Mouse (Mus musculus) intestine, embryonic 16.5 days (tissue): Measurements from ENCODE around the gene Plekhg4. TPM values are rescaled to one million over a fixed set of nuclear protein-coding genes. Genes with fewer than 3 reads are reported as not detected.

Source experiments
- ATAC-seq: fragments of 200-750 bp; cut with Nextera tagmentation; 2 replicates; pipeline ENCODE4 v1.8.0; 2017; ENCODE audit warnings: moderate TSS enrichment, moderate library complexity
- H3K27ac ChIP-seq: fragments of 300-500 bp; sonication (generic); 2 replicates; pipeline ENCODE4 v1.5.1; 2014; ENCODE audit warnings: mild to moderate bottlenecking, low read length
- H3K27me3 ChIP-seq: fragments of 300-500 bp; sonication (generic); replicated peaks from 2 replicates; pipeline ENCODE4 v1.6.1; 2014; ENCODE audit warnings: low read length, control low read depth, mixed read lengths; ENCODE audit not compliant: control insufficient read depth, insufficient read depth
- H3K36me3 ChIP-seq: fragments of 300-500 bp; sonication (generic); 2 replicates; pipeline ENCODE4 v1.6.1; 2014; ENCODE audit warnings: low read length, control low read depth; ENCODE audit not compliant: control insufficient read depth, insufficient read depth
- H3K4me1 ChIP-seq: fragments of 300-500 bp; sonication (generic); 2 replicates; pipeline ENCODE4 v1.6.1; 2014; ENCODE audit warnings: low read length, control low read depth, mixed read lengths; ENCODE audit not compliant: control insufficient read depth, insufficient read depth
- H3K4me2 ChIP-seq: fragments of 300-500 bp; sonication (generic); 2 replicates; pipeline ENCODE4 v1.6.1; 2014; ENCODE audit warnings: low read depth, low read length, control low read depth
- H3K4me3 ChIP-seq: fragments of 300-500 bp; sonication (generic); 2 replicates; pipeline ENCODE4 v1.5.1; 2014; ENCODE audit warnings: mild to moderate bottlenecking, low read length
- H3K9ac ChIP-seq: fragments of 300-500 bp; sonication (generic); 2 replicates; pipeline ENCODE4 v1.6.1; 2014; ENCODE audit warnings: low read depth, low read length
- H3K9me3 ChIP-seq: fragments of 300-500 bp; sonication (generic); 2 replicates; pipeline ENCODE4 v1.6.1; 2016; ENCODE audit warnings: low read length, control low read depth; ENCODE audit not compliant: control insufficient read depth
- WGBS: fragments of 180-500 bp; shearing (Covaris S2); extraction: QIAGEN DNeasy Blood & Tissue Kit; methylation state at CpG from one replicate; pipeline ENCODE4 v1.1.7; 2014; 5-methylcytosine and 5-hydroxymethylcytosine counted together
- polyA plus RNA-seq: library from polyadenylated mRNA; unstranded; fragments of >200 nt; fragmentation: Nextera tagmentation; extraction: Ambion mirVana; gene quantifications from 2 replicates; pipeline ENCODE4 v1.2.1, GENCODE M21; 2015

Gene Plekhg4
- polyA plus RNA-seq, result 0.06 and 0.15 TPM in 2 replicates

- no peak within 1 kb of the TSS for H3K4me3 ChIP-seq
- WGBS, result 54% methylated on average over 2 of the region's 2 CpGs
- no peaks in the 10 kb centered on the region for H3K36me3 ChIP-seq
- H3K27ac ChIP-seq, result no peak within 1 kb of the TSS
- no peaks in the 10 kb centered on the region for H3K27me3 ChIP-seq
- 0 out of 2 replicates have a peak, but pooled peaks cover 3% of the 10 kb centered on the region for H3K9me3 ChIP-seq
- 0 out of 2 replicates have a peak within 1 kb of the TSS, but pooled peaks have one; percentile 35 for H3K4me2 ChIP-seq
- no peak for ATAC-seq
- H3K4me1 ChIP-seq, result no peaks in the 10 kb centered on the region
- H3K9ac ChIP-seq, result no peak within 1 kb of the TSS
Observed at GRCm38 (mm10) chr8:105373032-105373431, at the start of gene Plekhg4. TSS of gene Plekhg4 (plus strand) at chr8:105373274.

GRCm38 (mm10) chr8:105325641-105326093, 47.4 kb upstream of the Plekhg4 start:
- Histone ChIP-seq H3K4me3 (peak overlapping the region; percentile 88), H3K4me1 (peaks cover 23% of the 10 kb centered on the region), H3K27me3 (no peaks in the 10 kb centered on the region), H3K9me3 (no peaks in the 10 kb centered on the region), H3K27ac (peak overlapping the region; percentile 72), H3K9ac (peak overlapping the region; percentile 88), H3K4me2 (peak overlapping the region; percentile 76), H3K36me3 (peaks cover 15% of the 10 kb centered on the region)
- ATAC-seq, result peak; percentile 36
- WGBS, result under 1% methylated on average over 12 of the region's 12 CpGs

- peak; percentile 91 for ATAC-seq
- H3K9me3 ChIP-seq, result no peaks in the 10 kb centered on the region
- H3K27ac ChIP-seq, result peak within 1 kb of the TSS; percentile 87
Observed at GRCm38 (mm10) chr8:105326141-105326672, 46.9 kb upstream of the Plekhg4 start, which contains the start of the genes Lrrc29 and Tmem208. TSS of gene Lrrc29 (minus strand) at chr8:105326278. TSS of gene Tmem208 (plus strand) at chr8:105326354.

GRCm38 (mm10) chr8:105326968-105327367, 46.1 kb upstream of the Plekhg4 start:
- 32% methylated on average over 6 of the region's 6 CpGs for WGBS
- Histone ChIP-seq H3K36me3 (peaks cover 23% of the 10 kb centered on the region), H3K9ac (peak overlapping the region; percentile 88), H3K27ac (peak overlapping the region; percentile 87; the same call in 1 of the 2 replicates), H3K27me3 (no peaks in the 10 kb centered on the region), H3K4me3 (peak overlapping the region; percentile 88), H3K4me2 (peak overlapping the region; percentile 68), H3K9me3 (no peaks in the 10 kb centered on the region), H3K4me1 (peaks cover 23% of the 10 kb centered on the region)
- no peak for ATAC-seq

More at GRCm38 (mm10) chr8:105326141-105326672, 46.9 kb upstream of the Plekhg4 start, which contains the start of the genes Lrrc29 and Tmem208:
- H3K9ac ChIP-seq, result peak within 1 kb of the TSS; percentile 88
- WGBS, result under 1% methylated on average over 36 of the region's 36 CpGs
- peak within 1 kb of the TSS; percentile 76 for H3K4me2 ChIP-seq
- peak within 1 kb of the TSS; percentile 88 for H3K4me3 ChIP-seq
- no peaks in the 10 kb centered on the region for H3K27me3 ChIP-seq
- peaks cover 23% of the 10 kb centered on the region for H3K4me1 ChIP-seq
- H3K36me3 ChIP-seq, result peaks cover 16% of the 10 kb centered on the region

GRCm38 (mm10) chr8:105330325-105330724, 42.7 kb upstream of the Plekhg4 start:
- no peak overlapping the region for H3K27ac ChIP-seq
- peaks cover 29% of the 10 kb centered on the region for H3K36me3 ChIP-seq
- whole genome bisulfite sequencing, result 76% methylated on average over 12 of the region's 12 CpGs
- no peak overlapping the region for H3K4me3 ChIP-seq
- H3K4me2 ChIP-seq, result no peak overlapping the region
- H3K4me1 ChIP-seq, result peaks cover 19% of the 10 kb centered on the region
- no peak overlapping the region for H3K9ac ChIP-seq
- H3K27me3 ChIP-seq, result no peaks in the 10 kb centered on the region
- ATAC-seq, result 0 out of 2 replicates have a peak, but pooled peaks have one; percentile 2
- H3K9me3 ChIP-seq, result no peaks in the 10 kb centered on the region

GRCm38 (mm10) chr8:105331469-105331868, 41.6 kb upstream of the Plekhg4 start:
- Histone ChIP-seq H3K27me3 (no peaks in the 10 kb centered on the region), H3K4me1 (peaks cover 16% of the 10 kb centered on the region), H3K27ac (no peak overlapping the region), H3K36me3 (peaks cover 32% of the 10 kb centered on the region), H3K4me3 (no peak overlapping the region), H3K9ac (no peak overlapping the region), H3K9me3 (no peaks in the 10 kb centered on the region), H3K4me2 (no peak overlapping the region)
- ATAC-seq, result no peak
- WGBS, result 96% methylated on average over 22 of the region's 22 CpGs

- peaks cover 16% of the 10 kb centered on the region for H3K4me1 ChIP-seq
- WGBS, result 91% methylated on average over 9 of the region's 9 CpGs
- H3K27me3 ChIP-seq, result no peaks in the 10 kb centered on the region
- no peak overlapping the region for H3K4me3 ChIP-seq
- peaks cover 37% of the 10 kb centered on the region for H3K36me3 ChIP-seq
- no peak overlapping the region for H3K4me2 ChIP-seq
- no peak for ATAC-seq
- no peak overlapping the region for H3K9ac ChIP-seq
- no peaks in the 10 kb centered on the region for H3K9me3 ChIP-seq
- H3K27ac ChIP-seq, result 0 out of 2 replicates have a peak overlapping the region, but pooled peaks have one; percentile 24
Observed at GRCm38 (mm10) chr8:105331931-105332330, 41.1 kb upstream of the Plekhg4 start.

- no peak overlapping the region for H3K4me2 ChIP-seq
- H3K9me3 ChIP-seq, result no peaks in the 10 kb centered on the region
- no peak overlapping the region for H3K4me3 ChIP-seq
- H3K36me3 ChIP-seq, result peaks cover 43% of the 10 kb centered on the region
- peak; percentile 84 for ATAC-seq
- H3K9ac ChIP-seq, result no peak overlapping the region
- 32% methylated on average over 2 of the region's 2 CpGs for WGBS
- no peaks in the 10 kb centered on the region for H3K27me3 ChIP-seq
- H3K4me1 ChIP-seq, result peaks cover 13% of the 10 kb centered on the region
- peak overlapping the region; percentile 42 for H3K27ac ChIP-seq
Observed at GRCm38 (mm10) chr8:105332523-105332922, 40.6 kb upstream of the Plekhg4 start.

- H3K9ac ChIP-seq, result no peak overlapping the region
- no peak overlapping the region for H3K4me2 ChIP-seq
- H3K4me3 ChIP-seq, result no peak overlapping the region
- H3K36me3 ChIP-seq, result peaks cover 26% of the 10 kb centered on the region
- 70% methylated on average over 32 of the region's 32 CpGs for WGBS
- no peak for ATAC-seq
- no peaks in the 10 kb centered on the region for H3K27me3 ChIP-seq
- H3K4me1 ChIP-seq, result peaks cover 33% of the 10 kb centered on the region
- no peaks in the 10 kb centered on the region for H3K9me3 ChIP-seq
- H3K27ac ChIP-seq, result no peak overlapping the region
Observed at GRCm38 (mm10) chr8:105336373-105337130, 36.5 kb upstream of the Plekhg4 start.
